Mouse (Mus musculus) kidney, postnatal 10 days (tissue): ENCODE measurements around the gene Ldlrad3.
A peak's percentile ranks its signal among the peaks of the same experiment; 100 is the strongest.

Experiments
- DNase-seq: peaks from one replicate; pipeline ENCODE4 v3.0.0; 2021; ENCODE audit warnings: mixed read lengths

The Ldlrad3 gene

DNA sequence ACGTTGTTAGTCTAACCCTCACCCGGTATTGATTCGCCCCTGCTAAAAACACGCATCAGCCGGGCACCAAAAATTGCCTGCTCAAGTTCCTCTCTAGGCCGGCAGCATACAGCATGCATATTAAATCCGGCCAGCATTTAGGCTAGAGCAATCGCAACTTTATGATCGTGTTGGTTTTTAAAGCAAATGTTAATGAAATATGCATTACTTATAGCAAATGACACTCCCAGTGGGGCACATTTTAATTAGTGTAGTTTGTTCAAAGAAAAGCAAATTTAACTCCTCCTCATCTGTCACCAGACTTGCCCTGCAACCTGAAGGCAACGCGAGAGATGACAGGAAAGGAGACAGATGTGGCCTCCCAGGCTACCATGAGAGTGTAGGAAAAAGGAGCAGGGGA lies 189.2 kb downstream of the Ldlrad3 start:
- DNase-seq = no peak

GRCm38 (mm10) chr2:101992574-101993310 lies 193.4 kb downstream of the Ldlrad3 start:
- DNase-seq = no peak

DNA sequence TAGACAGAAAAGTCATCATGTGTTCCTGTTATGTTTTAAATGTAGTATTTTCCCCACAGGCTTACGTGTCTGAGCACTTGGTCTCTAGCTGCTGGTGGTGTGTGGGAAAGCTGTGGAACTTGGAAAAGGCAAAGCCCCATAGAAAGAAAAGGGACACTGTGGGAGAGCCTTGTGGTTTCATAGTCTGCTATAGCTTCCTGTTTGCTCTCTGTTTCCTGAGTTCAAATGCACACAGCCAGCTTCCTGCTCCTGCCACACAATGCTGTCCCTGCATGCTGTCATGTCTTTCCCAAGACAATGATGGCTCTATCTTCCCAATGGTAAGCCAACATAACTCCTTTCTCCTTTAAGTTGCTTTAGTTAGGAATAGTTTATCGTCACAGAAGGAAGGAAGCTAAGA lies 194.5 kb downstream of the Ldlrad3 start:
- DNase-seq = no peak

DNA sequence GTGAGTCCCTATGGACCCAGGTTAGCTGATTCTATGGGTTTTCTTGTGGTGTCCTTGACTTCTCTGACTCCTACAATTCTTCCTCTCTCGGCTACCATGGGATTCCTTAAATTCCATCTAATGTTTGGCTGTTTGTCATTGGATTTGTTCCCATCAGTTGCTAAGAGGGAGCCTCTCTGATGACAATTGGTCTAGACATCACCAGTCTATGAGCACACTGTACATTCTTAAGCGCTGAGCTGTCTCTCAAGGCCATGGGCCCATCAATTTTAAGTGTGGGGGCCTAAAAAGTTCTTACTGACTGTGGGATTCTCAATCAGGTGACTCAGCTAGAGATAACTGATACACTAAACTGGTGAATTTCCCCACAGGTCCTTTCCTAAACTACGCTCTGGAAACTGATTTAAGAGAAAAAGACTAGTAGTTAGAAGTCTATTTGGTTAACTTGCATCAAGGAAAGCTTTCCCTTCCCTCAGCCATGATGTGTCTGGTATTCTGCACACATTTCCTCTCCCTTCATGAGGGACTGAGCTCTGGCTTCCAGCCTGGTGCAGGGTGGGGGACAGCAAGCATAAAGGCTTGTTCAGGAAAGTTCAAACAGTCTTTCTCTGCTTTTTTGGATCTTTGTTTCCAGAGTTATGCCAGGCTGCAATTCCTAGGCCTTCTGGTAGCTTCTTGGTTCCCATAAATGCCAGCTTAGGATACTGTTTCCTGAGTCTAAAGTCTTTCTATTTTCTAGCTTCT lies 199.7 kb downstream of the Ldlrad3 start:
- DNase-seq = no peak

- no peak for DNase-seq
These were observed 202.2 kb downstream of the Ldlrad3 start for GRCm38 (mm10) chr2:101983853-101984543.

- DNase-seq = peak; percentile 57
These were observed 202.9 kb downstream of the Ldlrad3 start for GRCm38 (mm10) chr2:101983082-101983852.

DNA sequence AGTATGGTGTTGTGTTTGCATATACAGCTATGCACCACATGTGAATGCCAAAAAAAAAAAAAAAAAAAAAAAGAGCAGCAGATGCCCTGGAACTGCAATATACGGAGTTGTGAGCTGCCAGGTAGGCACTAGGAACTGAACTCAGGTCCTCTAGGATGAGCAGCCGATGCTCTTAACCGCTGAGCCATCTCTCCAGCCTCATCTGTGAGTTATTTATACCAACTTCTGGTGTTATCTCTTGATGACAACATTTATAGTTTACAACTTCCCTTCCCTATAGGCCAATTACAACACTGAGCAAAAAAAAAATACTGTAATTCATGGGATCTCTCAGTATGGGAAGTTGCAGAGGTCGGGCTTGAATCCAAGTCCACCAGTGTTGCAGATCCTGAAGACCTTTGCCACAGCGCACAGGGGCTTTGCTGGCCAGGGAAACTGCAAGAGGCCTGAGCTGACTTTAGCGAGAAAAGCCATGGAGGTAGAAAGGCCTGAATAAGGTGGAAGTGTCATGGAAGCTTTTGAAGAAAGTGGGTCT lies 204.2 kb downstream of the Ldlrad3 start:
- peak; percentile 68 for DNase-seq

DNA sequence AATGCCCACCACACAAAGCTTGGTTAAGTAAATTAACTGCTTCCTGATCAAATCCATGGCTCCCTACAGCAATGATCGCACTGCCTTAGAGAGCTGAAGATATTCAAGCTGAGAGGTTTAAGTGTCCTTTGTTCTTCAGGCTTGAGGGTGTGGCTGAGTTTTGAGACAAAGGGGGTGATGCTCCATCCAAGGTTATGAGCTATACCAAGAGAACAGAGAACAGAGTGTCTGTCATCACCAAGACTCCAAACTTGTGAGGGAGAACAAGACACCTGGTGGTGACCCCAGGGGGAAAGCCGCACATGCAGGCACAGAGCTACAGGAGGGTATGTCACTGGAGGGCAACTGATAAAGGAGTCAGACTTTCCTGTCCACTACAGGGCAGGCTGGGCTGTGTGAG lies 205.0 kb downstream of the Ldlrad3 start:
- DNase-seq = no peak

DNA sequence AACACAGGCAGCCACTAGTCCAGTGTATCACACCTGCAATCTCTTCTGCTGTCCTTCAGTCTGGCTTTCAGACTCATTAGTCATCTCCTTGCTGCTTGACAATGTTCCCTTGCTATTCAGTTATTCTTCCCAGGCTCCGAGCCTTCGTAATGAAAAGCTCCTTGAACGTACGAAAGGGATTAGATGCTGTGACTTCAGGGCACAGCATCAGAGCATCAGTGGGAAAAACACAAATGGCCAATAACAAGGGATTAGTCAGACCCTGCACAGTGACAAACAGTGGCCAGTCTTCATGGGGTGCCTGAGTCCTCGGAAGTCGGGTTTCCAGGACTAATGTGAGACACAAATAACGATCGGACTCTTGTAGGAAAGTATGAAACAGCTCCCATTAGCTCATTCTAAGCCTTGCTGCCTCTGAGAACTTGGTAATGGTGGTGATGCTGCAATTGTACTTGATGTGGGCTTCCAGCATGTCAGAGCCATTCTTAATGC lies 205.7 kb downstream of the Ldlrad3 start:
- no peak for DNase-seq

DNA sequence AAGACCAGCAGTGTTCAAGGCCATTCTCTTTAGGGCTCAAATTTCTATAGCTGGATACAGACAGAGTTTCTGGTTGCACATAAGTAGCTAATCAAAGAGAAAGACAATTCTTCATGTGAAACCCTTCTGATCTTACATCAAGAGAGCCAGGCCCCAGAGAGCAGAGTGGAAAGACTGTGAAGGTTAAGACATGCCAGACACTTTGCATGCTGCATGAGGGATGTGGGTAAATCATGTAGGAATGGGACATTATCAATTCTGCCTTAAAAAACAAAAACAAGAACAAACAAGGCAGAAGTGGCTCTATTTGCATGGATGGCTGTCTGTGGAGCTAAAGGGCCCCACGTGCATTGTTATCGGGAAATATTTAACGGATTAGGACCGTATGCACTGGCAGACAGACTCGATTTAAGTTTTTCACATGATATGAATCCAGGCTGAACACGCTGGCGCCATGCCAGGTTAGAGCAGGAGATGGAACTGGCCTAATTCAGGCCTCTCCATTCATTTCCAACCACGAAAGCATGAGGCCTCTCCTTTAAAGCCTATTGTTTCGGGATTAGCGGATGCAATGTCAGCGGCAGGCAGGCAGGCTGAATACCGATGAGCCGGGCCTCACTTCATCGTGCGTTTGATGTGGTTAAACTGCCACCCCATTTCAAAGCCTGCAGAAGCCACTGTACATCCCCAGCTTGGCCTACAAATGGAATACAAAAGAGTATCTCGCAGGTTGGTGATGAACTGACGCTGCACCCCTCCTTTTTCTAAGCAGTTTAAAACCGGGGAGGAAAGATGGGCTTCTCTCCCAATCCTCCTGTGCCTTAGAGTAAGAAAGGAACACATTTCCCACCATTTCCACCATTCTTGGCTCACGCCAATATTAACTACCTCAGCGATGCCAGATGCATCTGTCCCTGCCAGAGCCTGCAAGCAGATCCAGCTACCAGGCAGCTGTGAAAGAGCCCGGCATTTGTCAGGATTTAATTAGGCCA lies 207.4 kb downstream of the Ldlrad3 start:
- peak; percentile 81 for DNase-seq

- no peak for DNase-seq
These were observed 209.7 kb downstream of the Ldlrad3 start for GRCm38 (mm10) chr2:101976399-101977064.

- DNase-seq = no peak
These were observed 212.4 kb downstream of the Ldlrad3 start for GRCm38 (mm10) chr2:101973810-101974209.

- peak; percentile 34 for DNase-seq
These were observed 218.6 kb downstream of the Ldlrad3 start for GRCm38 (mm10) chr2:101967601-101968000.

- DNase-seq = no peak
These were observed 219.0 kb downstream of the Ldlrad3 start for GRCm38 (mm10) chr2:101967152-101967551.

- no peak for DNase-seq
These were observed 220.2 kb downstream of the Ldlrad3 start for GRCm38 (mm10) chr2:101966017-101966416.

GRCm38 (mm10) chr2:101965515-101965914 lies 220.7 kb downstream of the Ldlrad3 start:
- DNase-seq = no peak

DNA sequence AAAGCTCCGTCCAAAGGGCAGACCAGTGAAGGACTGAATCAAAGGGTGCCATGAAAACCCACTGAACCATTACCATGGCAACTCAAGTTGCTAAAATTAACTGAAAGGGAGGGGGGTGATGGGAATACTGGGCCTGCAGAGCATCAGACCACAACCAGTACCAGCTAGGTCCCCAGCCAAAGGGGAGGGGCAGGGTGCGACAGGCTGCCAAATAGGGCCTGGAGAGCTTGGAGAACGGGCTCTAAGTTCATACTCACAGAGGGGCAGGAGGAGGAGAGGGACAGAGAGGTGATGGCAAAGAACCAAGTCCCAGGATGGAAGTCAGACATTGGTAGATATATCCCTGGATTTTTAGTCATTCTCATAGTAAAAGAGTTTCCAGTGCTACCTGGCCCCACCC lies 222.8 kb downstream of the Ldlrad3 start:
- no peak for DNase-seq

DNA sequence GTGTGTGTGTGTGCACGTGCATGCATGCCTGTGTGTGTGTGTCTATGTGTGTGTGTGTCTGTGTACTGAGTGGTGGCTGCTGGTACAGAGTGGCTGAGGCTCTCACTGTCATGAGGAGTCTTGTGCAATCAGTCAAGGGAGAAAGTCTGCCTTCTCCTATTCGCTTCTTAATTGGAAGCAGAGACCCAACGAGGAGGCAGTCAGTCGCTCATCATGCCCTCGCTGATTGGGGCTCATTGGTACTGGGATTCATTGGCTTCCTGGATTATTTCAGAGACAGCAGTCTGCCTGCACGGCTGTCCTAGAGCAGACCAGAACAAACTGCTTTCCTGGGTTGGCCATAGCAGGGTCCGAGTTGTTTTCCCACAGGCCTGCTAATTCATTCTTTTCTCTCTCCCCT lies 223.8 kb downstream of the Ldlrad3 start:
- DNase-seq = no peak

- no peak for DNase-seq
These were observed 224.8 kb downstream of the Ldlrad3 start for GRCm38 (mm10) chr2:101961391-101961790.

GRCm38 (mm10) chr2:101960658-101961057 lies 225.5 kb downstream of the Ldlrad3 start:
- DNase-seq = no peak

- no peak for DNase-seq
These were observed 230.1 kb downstream of the Ldlrad3 start for GRCm38 (mm10) chr2:101956125-101956524.
